Mouse (Mus musculus) spleen, adult 2 months (tissue): Measurements from ENCODE around the gene 1700020L24Rik.
A peak's percentile ranks its signal among the peaks of the same experiment; 100 is the strongest.

Source experiments
- CTCF ChIP-seq: fragments of 200-500 bp; IDR thresholded peaks from 2 replicates; pipeline ENCODE4 v1.5.1; 2011; ENCODE audit warnings: mild to moderate bottlenecking, inconsistent platforms; ENCODE audit not compliant: insufficient read depth, insufficient read length, insufficient replicate concordance; ENCODE audit errors: extremely low read depth
- POLR2A ChIP-seq: fragments of 200-500 bp; IDR thresholded peaks from 2 replicates; pipeline ENCODE4 v1.6.1; 2011; ENCODE audit warnings: low read depth, low read length, inconsistent platforms

DNA sequence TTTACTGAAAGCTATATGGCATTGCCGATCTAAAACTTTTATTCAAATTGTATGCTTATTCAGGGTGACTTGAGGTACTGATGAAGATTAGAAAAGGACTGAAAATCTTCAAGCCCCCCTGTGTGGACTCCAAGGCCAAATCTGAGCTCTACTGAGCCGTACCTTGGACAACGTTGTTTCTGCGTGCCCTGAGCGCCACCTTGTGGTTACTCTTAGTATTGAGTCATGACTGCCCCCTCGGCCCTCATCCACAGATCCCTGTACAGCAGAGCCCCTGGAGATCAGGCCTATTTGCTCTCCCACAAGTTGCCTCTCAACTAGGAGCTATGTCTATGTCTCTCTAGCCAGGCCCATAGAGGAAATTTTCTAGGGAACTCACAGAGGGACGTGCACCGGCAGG is 12.8 kb upstream of the 1700020L24Rik start:
- no peak for TF ChIP-seq POLR2A
- TF ChIP-seq CTCF = peak; percentile 83; the same call in 1 of the 2 replicates
